Mouse (Mus musculus) inflammation-experienced regulatory T-cells, adult 6 months (primary cell): Measurements from ENCODE around the gene Znrf3. TPM values are rescaled to one million over a fixed set of nuclear protein-coding genes. Genes with fewer than 3 reads are reported as not detected.

Source experiments
- ATAC-seq: one replicate; pipeline ENCODE4 v1.8.0; 2017
- polyA plus RNA-seq, 3 experiments: library from polyadenylated mRNA; unstranded; fragments of 100-300 nt; shearing (Covaris generic); gene quantifications; one replicate each; pipeline ENCODE4 v1.2.1; 2017

The Znrf3 gene
- polyA plus RNA-seq, 3 experiments from 2014 or later, result 3.3 to 19.8 (median 17.3) TPM

- no peak for ATAC-seq
These were observed 53.4 kb downstream of the Znrf3 start for GRCm38 (mm10) chr11:5390969-5391831.

- no peak for ATAC-seq
These were observed 62.0 kb downstream of the Znrf3 start for GRCm38 (mm10) chr11:5382652-5383051.

GRCm38 (mm10) chr11:5381226-5381625 lies 63.4 kb downstream of the Znrf3 start:
- ATAC-seq, result no peak

- no peak for ATAC-seq
These were observed 64.4 kb downstream of the Znrf3 start for GRCm38 (mm10) chr11:5380275-5380674.

GRCm38 (mm10) chr11:5369176-5369575 lies 75.5 kb downstream of the Znrf3 start:
- ATAC-seq, result no peak

- no peak for ATAC-seq
These were observed 76.2 kb downstream of the Znrf3 start for GRCm38 (mm10) chr11:5368492-5368891.

- no peak for ATAC-seq
These were observed 89.3 kb downstream of the Znrf3 start for GRCm38 (mm10) chr11:5355266-5355764.

- no peak for ATAC-seq
These were observed 89.9 kb downstream of the Znrf3 start for GRCm38 (mm10) chr11:5354753-5355152.

- no peak for ATAC-seq
These were observed 91.6 kb downstream of the Znrf3 start for GRCm38 (mm10) chr11:5353032-5353431.

GRCm38 (mm10) chr11:5349483-5349882 lies 95.2 kb downstream of the Znrf3 start:
- ATAC-seq, result no peak

- no peak for ATAC-seq
These were observed 97.6 kb downstream of the Znrf3 start for GRCm38 (mm10) chr11:5346845-5347640.

GRCm38 (mm10) chr11:5343748-5344147 lies 100.9 kb downstream of the Znrf3 start:
- no peak for ATAC-seq

- no peak for ATAC-seq
These were observed 104.9 kb downstream of the Znrf3 start for GRCm38 (mm10) chr11:5339732-5340131.

GRCm38 (mm10) chr11:5336852-5337251 lies 107.8 kb downstream of the Znrf3 start:
- ATAC-seq, result no peak

GRCm38 (mm10) chr11:5336269-5336668 lies 108.4 kb downstream of the Znrf3 start:
- ATAC-seq, result no peak

- ATAC-seq, result no peak
These were observed 113.8 kb downstream of the Znrf3 start for GRCm38 (mm10) chr11:5330851-5331250.

GRCm38 (mm10) chr11:5327693-5328092 lies 117.0 kb downstream of the Znrf3 start:
- ATAC-seq, result no peak

- no peak for ATAC-seq
These were observed 118.4 kb downstream of the Znrf3 start for GRCm38 (mm10) chr11:5326252-5326651.

- no peak for ATAC-seq
These were observed 119.4 kb downstream of the Znrf3 start for GRCm38 (mm10) chr11:5325217-5325616.

GRCm38 (mm10) chr11:5324296-5324695 lies 120.4 kb downstream of the Znrf3 start:
- ATAC-seq, result no peak

- no peak for ATAC-seq
These were observed 123.0 kb downstream of the Znrf3 start for GRCm38 (mm10) chr11:5321687-5322086.

GRCm38 (mm10) chr11:5318976-5319375 lies 125.7 kb downstream of the Znrf3 start:
- no peak for ATAC-seq

GRCm38 (mm10) chr11:5318035-5318775 lies 126.4 kb downstream of the Znrf3 start:
- no peak for ATAC-seq
